Mouse (Mus musculus): ENCODE results near the gene Gm973. TPM values are rescaled to one million over a fixed set of nuclear protein-coding genes. Genes with fewer than 3 reads are reported as not detected.

The Gm973 gene
- polyA plus RNA-seq, 1 experiment = 11.5 TPM

DNA sequence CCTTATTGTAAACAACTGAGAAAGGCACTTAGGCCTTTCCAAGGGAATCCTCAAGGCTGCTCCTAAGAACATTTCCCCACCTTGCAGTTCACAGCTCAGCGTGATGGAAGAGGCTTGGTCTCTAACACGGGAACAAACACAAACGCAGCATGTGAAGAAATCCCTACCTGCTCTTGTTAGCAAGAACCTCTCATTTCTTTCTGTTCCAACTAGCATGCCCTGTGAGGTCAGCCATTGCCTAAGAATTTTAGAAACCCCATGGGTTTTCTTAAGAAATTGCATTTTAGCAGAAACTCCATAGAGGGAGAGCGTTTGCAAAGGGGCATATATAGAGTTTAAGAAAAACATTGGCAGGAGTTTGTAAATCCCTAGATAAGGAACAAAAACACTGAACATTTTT is 27.6 kb upstream of the Gm973 start:
- no peak overlapping the region for H3K4me3 ChIP-seq (ENCODE audit: insufficient read depth, low read length)
- no peaks in the 10 kb centered on the region; the same call in 1 of the 2 replicates for H3K4me1 ChIP-seq (ENCODE audit: control insufficient read depth, insufficient read depth, low read length)
- H3K27ac ChIP-seq (ENCODE audit: insufficient read depth, low read length) = no peak overlapping the region
- TF ChIP-seq POLR2A (IDR thresholded peaks at IDR 0.05; ENCODE audit: extremely low read depth, insufficient read depth, low read length) (no peak), CTCF (IDR thresholded peaks at IDR 0.05; ENCODE audit: extremely low read depth, insufficient read depth, low read length) (no peak)

DNA sequence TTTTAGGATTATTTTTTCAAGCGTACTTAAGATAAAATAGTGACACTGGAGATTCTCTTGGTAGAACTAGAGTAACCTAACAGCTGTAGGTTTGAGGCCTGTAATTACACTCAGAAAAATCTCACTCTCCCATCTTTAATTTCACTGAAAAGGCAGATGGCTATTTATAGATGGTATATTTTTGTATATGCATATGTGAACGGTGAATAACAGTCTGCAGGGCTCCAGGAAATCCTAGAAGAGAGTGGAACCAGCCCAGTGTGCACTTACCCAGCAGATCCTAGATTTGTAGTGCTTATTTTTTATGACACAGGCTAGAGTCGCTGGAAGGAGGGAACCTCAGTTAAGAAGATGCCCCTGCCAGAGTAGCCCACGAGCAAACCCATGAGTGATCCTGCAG is 27.1 kb upstream of the Gm973 start:
- Histone ChIP-seq H3K4me3 (ENCODE audit: insufficient read depth, low read length) (no peak overlapping the region), H3K27ac (ENCODE audit: insufficient read depth, low read length) (no peak overlapping the region)

GRCm38 (mm10) chr1:59491517-59491916 is 24.5 kb upstream of the Gm973 start:
- H3K4me1 ChIP-seq (ENCODE audit: control insufficient read depth, insufficient read depth, low read length) = no peaks in the 10 kb centered on the region; the same call in 1 of the 2 replicates
- TF ChIP-seq CTCF (IDR thresholded peaks at IDR 0.05; ENCODE audit: extremely low read depth, insufficient read depth, low read length) (no peak), POLR2A (IDR thresholded peaks at IDR 0.05; ENCODE audit: extremely low read depth, insufficient read depth, low read length) (no peak)

More for the DNA sequence above, 27.1 kb upstream of the Gm973 start:
- H3K4me1 ChIP-seq (ENCODE audit: control insufficient read depth, insufficient read depth, low read length) = no peaks in the 10 kb centered on the region; the same call in 1 of the 2 replicates
- no peak for TF ChIP-seq POLR2A (IDR thresholded peaks at IDR 0.05; ENCODE audit: extremely low read depth, insufficient read depth, low read length)
- no peak for TF ChIP-seq CTCF (IDR thresholded peaks at IDR 0.05; ENCODE audit: extremely low read depth, insufficient read depth, low read length)

DNA sequence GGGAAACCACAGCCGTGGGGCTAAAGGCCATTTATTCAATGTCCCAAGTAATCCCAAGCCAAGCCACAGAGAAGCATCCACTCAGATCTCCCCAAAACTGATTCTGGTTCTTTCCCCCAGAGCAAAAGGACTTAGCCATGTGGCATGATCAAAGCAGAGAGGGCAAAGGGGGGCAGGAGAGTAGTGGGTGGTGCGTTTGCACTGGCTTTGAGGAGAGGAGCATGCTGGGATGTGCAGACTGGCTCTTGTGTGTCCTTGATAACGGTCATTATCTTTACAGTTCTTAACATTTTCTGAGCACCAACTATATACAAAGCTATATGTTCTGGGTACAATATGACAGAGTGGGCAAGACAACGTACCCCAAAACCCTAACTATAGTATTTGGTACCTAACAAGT is 23.6 kb upstream of the Gm973 start:
- Histone ChIP-seq H3K4me3 (ENCODE audit: insufficient read depth, low read length) (no peak overlapping the region), H3K27ac (ENCODE audit: insufficient read depth, low read length) (no peak overlapping the region), H3K4me1 (ENCODE audit: control insufficient read depth, insufficient read depth, low read length) (no peaks in the 10 kb centered on the region; the same call in 1 of the 2 replicates)
- no peak for TF ChIP-seq CTCF (IDR thresholded peaks at IDR 0.05; ENCODE audit: extremely low read depth, insufficient read depth, low read length)
- TF ChIP-seq POLR2A (IDR thresholded peaks at IDR 0.05; ENCODE audit: extremely low read depth, insufficient read depth, low read length) = no peak

More at GRCm38 (mm10) chr1:59491517-59491916, 24.5 kb upstream of the Gm973 start:
- Histone ChIP-seq H3K4me3 (ENCODE audit: insufficient read depth, low read length) (no peak overlapping the region), H3K27ac (ENCODE audit: insufficient read depth, low read length) (no peak overlapping the region)

DNA sequence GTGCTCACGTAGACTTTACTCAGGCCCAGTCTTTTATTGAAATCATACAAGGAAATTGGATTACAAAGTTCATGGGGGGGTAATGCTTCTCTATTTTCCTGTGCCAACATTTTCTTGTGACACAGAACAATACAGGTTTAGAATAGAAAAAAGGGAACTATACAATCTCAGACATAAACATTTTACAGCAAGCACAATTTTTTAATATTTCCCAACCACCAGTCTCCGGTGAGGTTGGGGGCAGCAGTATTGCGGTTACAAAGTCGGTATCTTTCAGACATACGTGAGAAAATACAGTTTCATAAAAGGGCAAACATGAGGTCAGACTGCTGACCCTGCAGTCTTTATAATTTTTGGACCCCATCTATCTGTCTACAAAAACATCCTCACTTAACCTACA is 20.1 kb upstream of the Gm973 start:
- no peak for TF ChIP-seq CTCF (IDR thresholded peaks at IDR 0.05; ENCODE audit: extremely low read depth, insufficient read depth, low read length)
- TF ChIP-seq POLR2A (IDR thresholded peaks at IDR 0.05; ENCODE audit: extremely low read depth, insufficient read depth, low read length) = no peak
- no peak overlapping the region for H3K27ac ChIP-seq (ENCODE audit: insufficient read depth, low read length)
- no peak overlapping the region for H3K4me3 ChIP-seq (ENCODE audit: insufficient read depth, low read length)
- H3K4me1 ChIP-seq (ENCODE audit: control insufficient read depth, insufficient read depth, low read length) = no peaks in the 10 kb centered on the region

- Histone ChIP-seq H3K4me3 (ENCODE audit: insufficient read depth, low read length) (no peak overlapping the region), H3K27ac (ENCODE audit: insufficient read depth, low read length) (no peak overlapping the region), H3K4me1 (ENCODE audit: control insufficient read depth, insufficient read depth, low read length) (no peaks in the 10 kb centered on the region)
- TF ChIP-seq POLR2A (IDR thresholded peaks at IDR 0.05; ENCODE audit: extremely low read depth, insufficient read depth, low read length) (no peak), CTCF (IDR thresholded peaks at IDR 0.05; ENCODE audit: extremely low read depth, insufficient read depth, low read length) (no peak)
Observed at GRCm38 (mm10) chr1:59497741-59498613, 18.1 kb upstream of the Gm973 start.

DNA sequence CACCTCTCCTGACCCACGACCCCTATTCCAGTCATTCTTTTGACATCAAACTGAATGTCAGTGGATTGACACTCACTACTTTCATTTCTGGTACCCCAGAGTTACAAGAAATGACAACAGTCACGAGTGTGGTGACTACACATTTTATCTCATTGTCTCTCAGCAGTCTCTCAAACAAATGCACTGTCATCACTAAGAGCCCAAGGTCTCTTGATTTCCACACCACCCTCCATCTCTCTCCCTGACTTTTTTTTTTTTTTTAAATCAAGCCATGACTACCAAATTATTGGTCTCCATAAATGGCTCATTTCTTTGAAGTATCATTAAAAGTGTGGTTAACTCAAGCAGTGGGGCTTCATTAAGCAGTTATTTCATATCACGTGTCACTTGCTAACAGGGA is 16.7 kb upstream of the Gm973 start:
- H3K27ac ChIP-seq (ENCODE audit: insufficient read depth, low read length) = no peak overlapping the region
- no peak for TF ChIP-seq CTCF (IDR thresholded peaks at IDR 0.05; ENCODE audit: extremely low read depth, insufficient read depth, low read length)
- no peak for TF ChIP-seq POLR2A (IDR thresholded peaks at IDR 0.05; ENCODE audit: extremely low read depth, insufficient read depth, low read length)
- no peaks in the 10 kb centered on the region for H3K4me1 ChIP-seq (ENCODE audit: control insufficient read depth, insufficient read depth, low read length)
- no peak overlapping the region for H3K4me3 ChIP-seq (ENCODE audit: insufficient read depth, low read length)

GRCm38 (mm10) chr1:59502355-59502754 is 13.7 kb upstream of the Gm973 start:
- TF ChIP-seq CTCF (IDR thresholded peaks at IDR 0.05; ENCODE audit: extremely low read depth, insufficient read depth, low read length) (no peak), POLR2A (IDR thresholded peaks at IDR 0.05; ENCODE audit: extremely low read depth, insufficient read depth, low read length) (no peak)
- H3K27ac ChIP-seq (ENCODE audit: insufficient read depth, low read length) = no peak overlapping the region
- no peak overlapping the region for H3K4me3 ChIP-seq (ENCODE audit: insufficient read depth, low read length)
- no peaks in the 10 kb centered on the region for H3K4me1 ChIP-seq (ENCODE audit: control insufficient read depth, insufficient read depth, low read length)

- Histone ChIP-seq H3K27ac (ENCODE audit: insufficient read depth, low read length) (no peak overlapping the region), H3K4me3 (ENCODE audit: insufficient read depth, low read length) (no peak overlapping the region), H3K4me1 (ENCODE audit: control insufficient read depth, insufficient read depth, low read length) (no peaks in the 10 kb centered on the region)
- TF ChIP-seq POLR2A (IDR thresholded peaks at IDR 0.05; ENCODE audit: extremely low read depth, insufficient read depth, low read length) (no peak), CTCF (IDR thresholded peaks at IDR 0.05; ENCODE audit: extremely low read depth, insufficient read depth, low read length) (no peak)
Observed at GRCm38 (mm10) chr1:59503659-59504301, 12.3 kb upstream of the Gm973 start.
